Mouse (Mus musculus) bone marrow macrophage, adult 2 months (primary cell): Measurements from ENCODE around the gene Gpr85. TPM values are rescaled to one million over a fixed set of nuclear protein-coding genes. Genes with fewer than 3 reads are reported as not detected.
"Not testable (repeated sequence)": the region's sequence is repeated elsewhere in the genome, so short reads cannot be mapped to it uniquely, and the experiment has no call there.

Experiments
- H3K27ac ChIP-seq: 2 replicates; pipeline ENCODE4 v1.5.1; 2012; ENCODE audit warnings: low read depth, low read length; ENCODE audit not compliant: insufficient read depth
- H3K4me1 ChIP-seq: 2 replicates; pipeline ENCODE4 v1.6.1; 2012; ENCODE audit warnings: low read length; ENCODE audit not compliant: control insufficient read depth, insufficient read depth
- H3K4me3 ChIP-seq: 2 replicates; pipeline ENCODE4 v1.5.1; 2012; ENCODE audit warnings: mild to moderate bottlenecking, low read length, moderate library complexity; ENCODE audit not compliant: insufficient read depth
- CTCF ChIP-seq: IDR thresholded peaks from 2 replicates; pipeline ENCODE4 v1.5.1; 2012; ENCODE audit warnings: low read depth, mild to moderate bottlenecking, low read length, moderate library complexity
- POLR2A ChIP-seq: IDR thresholded peaks from 2 replicates; pipeline ENCODE4 v1.6.1; 2012; ENCODE audit warnings: mild to moderate bottlenecking, low read depth, low read length, borderline replicate concordance
- polyA plus RNA-seq: library from polyadenylated mRNA; stranded (reverse); fragments of >200 nt; gene quantifications from 2 replicates; pipeline ENCODE4 v1.2.4, GENCODE M21; 2012; ENCODE audit not compliant: missing spikeins, insufficient read depth, insufficient read length

Gpr85 gene
- polyA plus RNA-seq, 1 experiment, result 9.7 TPM

DNA sequence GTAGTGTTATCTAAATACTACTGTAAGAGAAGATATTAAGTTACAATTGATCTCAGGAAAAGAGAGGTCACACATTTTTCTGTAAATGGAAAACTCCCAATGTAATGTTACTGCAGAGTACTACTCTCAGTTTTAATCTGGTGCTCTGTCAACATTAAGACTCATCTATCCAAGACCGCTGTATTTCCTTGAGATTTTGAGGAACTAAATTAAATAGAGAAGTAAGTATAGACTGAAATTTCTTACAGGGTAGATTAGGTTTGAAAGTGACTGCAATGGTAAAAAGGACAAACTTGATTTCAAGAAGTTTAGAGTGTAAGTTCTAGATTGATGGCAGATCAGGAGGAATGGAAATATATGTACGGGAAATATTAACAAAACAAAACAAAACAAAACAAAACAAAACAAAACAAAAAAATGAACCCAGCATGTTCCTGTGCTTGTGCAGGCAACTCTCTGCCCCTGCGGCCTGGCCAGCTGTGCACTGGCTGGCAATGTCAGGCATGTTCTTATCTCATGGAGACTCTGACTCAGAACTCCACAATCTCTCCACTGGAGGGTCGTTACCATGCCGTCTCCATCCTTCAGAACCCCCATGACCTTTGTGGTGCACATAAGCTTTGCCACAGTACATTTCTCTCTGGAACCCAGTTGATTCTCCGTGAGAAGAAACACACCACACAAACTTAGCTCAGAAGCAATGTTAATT, 20.3 kb upstream of the Gpr85 start:
- TF ChIP-seq POLR2A (no peak), CTCF (no peak)
- peak overlapping the region; percentile 25 for H3K27ac ChIP-seq
- H3K4me3 ChIP-seq, result no peak overlapping the region
- peaks cover 11% of the 10 kb centered on the region for H3K4me1 ChIP-seq

DNA sequence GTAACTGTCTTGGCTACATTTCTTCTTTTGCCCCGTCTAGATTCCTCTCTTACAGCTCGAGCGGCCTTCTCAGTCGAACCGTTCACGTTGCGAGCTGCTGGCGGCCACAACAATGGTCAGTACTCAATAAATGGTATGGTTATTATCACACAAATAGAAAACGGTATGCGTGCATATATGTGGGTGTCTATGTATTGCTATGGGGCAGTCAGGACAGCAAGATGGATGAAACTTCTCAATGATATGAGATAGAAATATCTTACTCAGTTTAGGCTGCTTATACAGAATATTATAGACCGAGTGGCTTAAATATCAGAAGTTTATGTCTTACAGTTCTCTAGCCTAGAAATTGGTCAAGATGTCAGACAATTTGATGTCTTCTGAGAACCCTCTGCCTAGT, 14.5 kb upstream of the Gpr85 start:
- TF ChIP-seq CTCF, result no peak
- TF ChIP-seq POLR2A, result no peak
- Histone ChIP-seq H3K4me3 (no peak overlapping the region), H3K27ac (no peak overlapping the region), H3K4me1 (peaks cover 5% of the 10 kb centered on the region; the same call in 1 of the 2 replicates)

DNA sequence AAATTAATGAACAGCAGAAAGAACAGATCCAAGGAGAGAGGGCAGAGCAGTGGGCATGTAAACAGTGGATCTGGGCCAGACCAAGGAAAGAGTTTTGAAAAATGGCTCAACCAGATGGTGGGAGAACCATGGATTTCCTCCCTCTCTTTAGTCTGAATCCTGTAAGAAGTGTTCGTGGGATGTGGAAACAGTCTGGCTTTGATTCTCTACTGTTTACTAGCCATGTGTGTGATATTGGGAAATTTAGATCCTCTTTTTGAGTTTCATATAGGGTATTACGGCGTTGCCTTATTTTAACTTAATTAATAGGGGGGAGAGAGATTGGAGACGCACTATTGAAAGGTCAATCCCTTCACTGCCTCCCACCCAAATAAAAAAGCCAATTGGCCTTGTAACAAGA, 13.5 kb upstream of the Gpr85 start:
- no peak overlapping the region for H3K27ac ChIP-seq
- TF ChIP-seq CTCF (no peak), POLR2A (no peak)
- H3K4me3 ChIP-seq, result no peak overlapping the region
- H3K4me1 ChIP-seq, result peaks cover 5% of the 10 kb centered on the region; the same call in 1 of the 2 replicates

- H3K4me1 ChIP-seq, H3K27ac ChIP-seq, H3K4me3 ChIP-seq: not testable (repeated sequence)
Measured at GRCm38 (mm10) chr6:13846031-13846430, 6.3 kb upstream of the Gpr85 start.

GRCm38 (mm10) chr6:13838677-13839344, 931 bp downstream of the Gpr85 start:
- Histone ChIP-seq H3K4me3 (peak overlapping the region; percentile 65), H3K4me1 (peaks cover 8% of the 10 kb centered on the region), H3K27ac (peak overlapping the region; percentile 27)
- TF ChIP-seq CTCF (no peak), POLR2A (no peak)

- peaks cover 8% of the 10 kb centered on the region for H3K4me1 ChIP-seq
- peak overlapping the region; percentile 65 for H3K4me3 ChIP-seq
- no peak for TF ChIP-seq CTCF
- no peak for TF ChIP-seq POLR2A
- no peak overlapping the region for H3K27ac ChIP-seq
Measured at GRCm38 (mm10) chr6:13837916-13838676, 1.6 kb downstream of the Gpr85 start.

DNA sequence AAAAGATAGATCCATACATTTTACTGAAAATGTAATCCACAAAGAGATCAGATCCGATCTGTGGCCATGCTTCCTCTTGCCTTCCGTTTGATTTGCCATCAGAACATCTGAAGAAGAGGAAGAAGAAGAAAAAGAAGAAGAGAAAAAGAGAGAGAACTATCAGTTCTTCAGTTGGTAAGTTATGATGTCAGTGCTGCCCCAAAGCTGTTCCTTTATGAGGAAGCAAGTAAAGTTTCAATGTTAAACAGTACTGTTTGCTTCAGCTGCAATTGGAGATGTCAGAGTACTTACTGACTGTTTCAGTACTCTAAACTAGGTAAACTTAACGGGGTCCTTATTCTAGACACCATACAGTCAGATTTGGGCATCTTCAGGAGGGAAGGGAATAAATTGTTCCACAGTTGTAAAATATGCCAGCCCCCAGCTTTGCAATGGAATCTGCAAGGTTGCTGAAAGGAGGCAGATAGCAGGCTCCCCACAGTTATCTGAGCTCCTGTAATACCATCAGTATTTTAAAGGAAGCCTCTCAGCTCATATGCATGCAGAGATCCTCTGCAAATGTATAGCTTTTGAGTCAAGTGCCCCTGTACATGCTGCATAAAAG, 2.7 kb downstream of the Gpr85 start:
- Histone ChIP-seq H3K4me3 (no peak overlapping the region), H3K4me1 (peaks cover 8% of the 10 kb centered on the region), H3K27ac (no peak overlapping the region)
- no peak for TF ChIP-seq POLR2A
- TF ChIP-seq CTCF, result no peak

- no peak for TF ChIP-seq POLR2A
- TF ChIP-seq CTCF, result no peak
- peaks cover 8% of the 10 kb centered on the region for H3K4me1 ChIP-seq
Measured at GRCm38 (mm10) chr6:13835720-13836665, 3.7 kb downstream of the Gpr85 start.

DNA sequence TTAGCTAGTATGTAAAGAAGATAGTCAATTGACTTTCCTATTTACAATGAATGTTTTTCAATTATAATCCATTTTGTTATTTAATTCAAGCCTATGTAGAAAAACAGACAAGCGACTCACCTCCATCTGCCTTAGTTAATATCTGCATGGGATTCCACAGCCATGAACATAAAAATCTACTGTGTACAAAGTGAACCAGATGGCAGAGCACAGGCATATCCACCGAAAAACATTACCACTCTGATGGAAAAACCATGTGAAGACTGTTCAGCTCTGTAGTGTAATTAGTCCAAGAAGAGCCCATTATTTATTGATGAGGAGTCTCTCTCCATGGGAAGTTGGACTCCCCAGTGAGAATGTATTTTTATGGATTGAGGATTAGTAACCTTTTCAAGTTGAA, 7.0 kb downstream of the Gpr85 start:
- Histone ChIP-seq H3K4me3 (no peak overlapping the region), H3K4me1 (peaks cover 6% of the 10 kb centered on the region), H3K27ac (no peak overlapping the region)
- no peak for TF ChIP-seq CTCF
- no peak for TF ChIP-seq POLR2A

More at GRCm38 (mm10) chr6:13835720-13836665, 3.7 kb downstream of the Gpr85 start:
- Histone ChIP-seq H3K4me3 (no peak overlapping the region), H3K27ac (no peak overlapping the region)
